8 mouse cellular contexts compared by ENCODE assay signal in the genomic region with DNA sequence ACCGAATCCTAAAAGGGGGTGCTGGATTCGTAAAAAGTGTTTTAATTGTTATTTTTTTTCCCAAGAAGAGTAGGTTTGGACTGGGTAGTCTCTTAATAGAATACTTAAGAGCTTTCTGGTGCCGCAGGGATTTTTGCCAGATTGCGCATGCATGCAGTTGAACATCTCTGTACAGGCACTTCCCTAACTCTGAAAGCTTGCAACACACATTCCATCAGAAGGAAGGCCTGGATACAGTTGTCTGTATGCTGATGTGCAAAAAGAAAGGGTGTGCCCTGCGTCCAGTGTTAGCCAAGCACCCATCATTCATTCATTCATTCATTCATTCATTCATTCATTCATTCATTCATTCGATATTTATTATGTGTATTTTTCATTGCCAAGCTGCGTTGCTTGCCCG. TPM values are rescaled to one million over a fixed set of nuclear protein-coding genes. Genes with fewer than 3 reads are reported as not detected.
A peak's percentile ranks its signal among the peaks of the same experiment; 100 is the strongest.
DNase-seq lines count a peak whose midpoint lies in the region; ATAC-seq and TF ChIP-seq lines count a peak whose summit lies in the region.

No protein-coding gene starts in this region.

- peak overlapping the region; percentile 79 for H3K4me2 ChIP-seq in limb, embryonic 13.5 days (replicated peaks)
- peak overlapping the region; percentile 60 for H3K4me2 ChIP-seq in midbrain, embryonic 16.5 days (ENCODE audit: low read length)

- no peaks in the 10 kb centered on the region for H3K27me3 ChIP-seq in heart, embryonic 10.5 days (ENCODE audit: insufficient read depth, poor library complexity, severe bottlenecking)
- H3K27me3 ChIP-seq in E14TG2a.4 (ENCODE audit: insufficient read depth, low read length): no peaks in the 10 kb centered on the region
- no peaks in the 10 kb centered on the region for H3K27me3 ChIP-seq in limb, embryonic 13.5 days
- no peaks in the 10 kb centered on the region for H3K27me3 ChIP-seq in midbrain, embryonic 16.5 days (ENCODE audit: control insufficient read depth, insufficient read depth, low read depth, low read length)

- H3K4me3 ChIP-seq in heart, embryonic 10.5 days: peak overlapping the region; percentile 99
- peak overlapping the region; percentile 98 for H3K4me3 ChIP-seq in E14TG2a.4 (replicated peaks; ENCODE audit: low read length)
- peak overlapping the region; percentile 94 for H3K4me3 ChIP-seq in limb, embryonic 13.5 days
- peak overlapping the region; percentile 99 for H3K4me3 ChIP-seq in midbrain, embryonic 16.5 days (ENCODE audit: low read depth, low read length)

- no peaks in the 10 kb centered on the region for H3K9me3 ChIP-seq in heart, embryonic 10.5 days
- no peaks in the 10 kb centered on the region for H3K9me3 ChIP-seq in E14TG2a.4 (ENCODE audit: low read length)
- H3K9me3 ChIP-seq in limb, embryonic 13.5 days: no peaks in the 10 kb centered on the region
- H3K9me3 ChIP-seq in midbrain, embryonic 16.5 days (replicated peaks; ENCODE audit: control insufficient read depth, low read length, poor library complexity, severe bottlenecking): no peaks in the 10 kb centered on the region

- WGBS in heart, embryonic 10.5 days: 52% methylated on average over 8 of the region's 8 CpGs
- 44% methylated on average over 8 of the region's 8 CpGs for WGBS in limb, embryonic 13.5 days
- 44% methylated on average over 8 of the region's 8 CpGs for WGBS in midbrain, embryonic 16.5 days

- H3K36me3 ChIP-seq in heart, embryonic 10.5 days: no peaks in the 10 kb centered on the region
- peaks cover 28% of the 10 kb centered on the region; the same call in 1 of the 2 replicates for H3K36me3 ChIP-seq in E14TG2a.4 (ENCODE audit: insufficient read depth, low read length)
- no peaks in the 10 kb centered on the region for H3K36me3 ChIP-seq in limb, embryonic 13.5 days
- H3K36me3 ChIP-seq in midbrain, embryonic 16.5 days (ENCODE audit: control insufficient read depth, insufficient read depth, low read length): no peaks in the 10 kb centered on the region

- no peak for TF ChIP-seq CTCF in E14TG2a.4 (conservative IDR thresholded peaks at IDR 0.05; ENCODE audit: low read length)

- ATAC-seq in limb, embryonic 13.5 days (ENCODE audit: low FRiP score, low read depth): peak; percentile 54
- peak; percentile 74 for ATAC-seq in midbrain, embryonic 16.5 days

- DNase-seq in heart, embryonic 10.5 days (ENCODE audit: low spot score): no peak
- DNase-seq in heart, postnatal 4 days: no peak
- DNase-seq in fat pad, adult 2 months (ENCODE audit: extremely low read depth, low read depth, low spot score): peak; percentile 43
- DNase-seq in frontal cortex, postnatal 10 days (ENCODE audit: low spot score in 2 of 2): no peak
- no peak for DNase-seq in right cerebral cortex, adult 18-20 months

- peaks cover 25% of the 10 kb centered on the region for H3K4me1 ChIP-seq in heart, embryonic 10.5 days
- H3K4me1 ChIP-seq in E14TG2a.4 (replicated peaks; ENCODE audit: low read depth, low read length): peaks cover 49% of the 10 kb centered on the region
- peaks cover 26% of the 10 kb centered on the region for H3K4me1 ChIP-seq in limb, embryonic 13.5 days
- H3K4me1 ChIP-seq in midbrain, embryonic 16.5 days (ENCODE audit: control insufficient read depth, insufficient read depth, low read length): peaks cover 36% of the 10 kb centered on the region

- peak overlapping the region; percentile 98 for H3K27ac ChIP-seq in heart, embryonic 10.5 days
- peak overlapping the region; percentile 93 for H3K27ac ChIP-seq in limb, embryonic 13.5 days
- H3K27ac ChIP-seq in midbrain, embryonic 16.5 days (ENCODE audit: low read length): peak overlapping the region; percentile 94

- H3K9ac ChIP-seq in limb, embryonic 13.5 days: peak overlapping the region; percentile 98
- peak overlapping the region; percentile 97 for H3K9ac ChIP-seq in midbrain, embryonic 16.5 days (ENCODE audit: low read depth, low read length)

RNA-seq across cellular contexts. Expression of a gene that starts 0.4 kb away (rescaled TPM):
- polyA plus RNA-seq in heart, embryonic 10.5 days (2016; fragmentation: Nextera tagmentation; extraction: Ambion mirVana): 128 and 155 TPM in 2 replicates
- 100 to 1,000 TPM; 135 to 145 TPM for total RNA-seq in heart, postnatal 4 days (2021)
- polyA plus RNA-seq in limb, embryonic 13.5 days (2015; fragmentation: Nextera tagmentation; extraction: Ambion mirVana): 80.3 and 89.7 TPM in 2 replicates
- 115 and 121 TPM in 2 replicates for polyA plus RNA-seq in midbrain, embryonic 16.5 days (2015; fragmentation: Nextera tagmentation; extraction: Ambion mirVana)

RNA-seq across cellular contexts. Expression of a gene that starts 35.1 kb away (rescaled TPM):
- polyA plus RNA-seq in heart, embryonic 10.5 days (2016; fragmentation: Nextera tagmentation; extraction: Ambion mirVana): 276 and 329 TPM in 2 replicates
- 100 to 1,000 TPM; 538 to 543 TPM for total RNA-seq in heart, postnatal 4 days (2021)
- polyA plus RNA-seq in limb, embryonic 13.5 days (2015; fragmentation: Nextera tagmentation; extraction: Ambion mirVana): 215 and 224 TPM in 2 replicates
- polyA plus RNA-seq in midbrain, embryonic 16.5 days (2015; fragmentation: Nextera tagmentation; extraction: Ambion mirVana): 206 and 208 TPM in 2 replicates

RNA-seq across cellular contexts. Expression of a gene that starts 35.2 kb away (rescaled TPM):
- polyA plus RNA-seq in heart, embryonic 10.5 days (2016; fragmentation: Nextera tagmentation; extraction: Ambion mirVana): 33.2 and 42.2 TPM in 2 replicates
- 10 to 100 TPM; 18.2 to 18.8 TPM for total RNA-seq in heart, postnatal 4 days (2021)
- polyA plus RNA-seq in limb, embryonic 13.5 days (2015; fragmentation: Nextera tagmentation; extraction: Ambion mirVana): 46.0 and 49.2 TPM in 2 replicates
- polyA plus RNA-seq in midbrain, embryonic 16.5 days (2015; fragmentation: Nextera tagmentation; extraction: Ambion mirVana): 61.6 and 62.6 TPM in 2 replicates

RNA-seq across cellular contexts. Expression of a gene that starts 54.1 kb away (rescaled TPM):
- 8.6 and 11.1 TPM in 2 replicates for polyA plus RNA-seq in heart, embryonic 10.5 days (2016; fragmentation: Nextera tagmentation; extraction: Ambion mirVana)
- 1 to 10 TPM; 7.4 to 7.8 TPM for total RNA-seq in heart, postnatal 4 days (2021)
- polyA plus RNA-seq in limb, embryonic 13.5 days (2015; fragmentation: Nextera tagmentation; extraction: Ambion mirVana): 26.8 and 27.0 TPM in 2 replicates
- polyA plus RNA-seq in midbrain, embryonic 16.5 days (2015; fragmentation: Nextera tagmentation; extraction: Ambion mirVana): 42.6 and 55.6 TPM in 2 replicates
